Mouse (Mus musculus) Patski (cell line): ENCODE data around the gene Trabd2b. TPM values are rescaled to one million over a fixed set of nuclear protein-coding genes. Genes with fewer than 3 reads are reported as not detected.

Source experiments
- ATAC-seq: fragments of 100-300 bp; one replicate; pipeline ENCODE4 v1.8.0; 2021
- CTCF ChIA-PET: fragments of 350-600 bp; sonication (Branson Sonifier 250); formaldehyde crosslinking; loops from one replicate; lab custom pipeline; 2022; ENCODE audit warnings: inconsistent platforms; lab: Charles Lee
- POLR2A ChIA-PET: fragments of 350-600 bp; sonication (Branson Sonifier 250); formaldehyde crosslinking; loops from one replicate; lab custom pipeline; 2022; ENCODE audit warnings: antibody characterized with exemption, inconsistent platforms; lab: Charles Lee
- DNase-seq: peaks from one replicate; pipeline ENCODE4 v3.0.0-alpha.2; 2011; ENCODE audit warnings: low read depth, low spot score
- H3K27me3 ChIP-seq: fragments of 371-371 bp; one replicate; pipeline ENCODE4 v1.5.1; 2021
- CTCF ChIP-seq: fragments of 100-300 bp; IDR thresholded peaks from one replicate; pipeline ENCODE4 v1.5.1; 2021
- in situ Hi-C: fragments of 300-500 bp; cut with MboI; formaldehyde crosslinking; loops from 3 replicates; pipeline ENCODE4 v1.11.1; 2018; ENCODE audit warnings: low pct_unique_long_range_greater_than_20kb, mixed read lengths
- polyA plus RNA-seq: library from polyadenylated mRNA; unstranded; gene quantifications from one replicate; pipeline ENCODE4 v1.2.3, GENCODE M21; 2021

Gene Trabd2b
- polyA plus RNA-seq, 1 experiment from 2014 or later, result 0.63 TPM

- POLR2A ChIA-PET, result no interaction called here
- no peak for DNase-seq
- H3K27me3 ChIP-seq, result no peaks in the 10 kb centered on the region
- TF ChIP-seq CTCF, result no peak
- in situ Hi-C loops, result loop anchor here (10.0 kb wide), 1 partner anchor 255 kb away; no protein-coding TSS in a partner anchor
- CTCF ChIA-PET, result interaction anchor here (1.0 kb wide), 2 partner anchors 10 to 249 kb away, joined by 3 read pairs; partner anchors contain the start of gene Foxd2
- ATAC-seq, result no peak
Observed at GRCm38 (mm10) chr4:114659876-114660275, 253.4 kb downstream of the Trabd2b start.

- in situ Hi-C loops, result loop anchor here (10.0 kb wide), 1 partner anchor 250 kb away; no protein-coding TSS in a partner anchor
- CTCF ChIA-PET, result interaction anchor here (0.6 to 2.0 kb wide), 4 partner anchors 14 to 283 kb away, joined by 3 to 8 read pairs (median 6); partner anchors contain the start of gene Foxd2
- ATAC-seq (no peak), DNase-seq (no peak)
- TF ChIP-seq CTCF, result no peak
- POLR2A ChIA-PET, result no interaction called here
- no peaks in the 10 kb centered on the region for H3K27me3 ChIP-seq
Observed at GRCm38 (mm10) chr4:114664063-114665036, 257.8 kb downstream of the Trabd2b start.

Other genes starting within 250 kb of the Trabd2b start
- not detected for gene Skint11, start 243.3 kb upstream of the Trabd2b start, polyA plus RNA-seq